Mouse (Mus musculus) stomach, postnatal 0 days (tissue): Measurements from ENCODE around the gene Rhog. TPM values are rescaled to one million over a fixed set of nuclear protein-coding genes. Genes with fewer than 3 reads are reported as not detected.
A peak's percentile ranks its signal among the peaks of the same experiment; 100 is the strongest.

Source experiments
- ATAC-seq: fragments of 200-750 bp; cut with Nextera tagmentation; 2 replicates; pipeline ENCODE4 v1.8.0; 2017; ENCODE audit not compliant: low FRiP score, low TSS enrichment
- DNase-seq: peaks from one replicate; pipeline ENCODE4 v3.0.0-alpha.2; 2016; ENCODE audit warnings: low spot score
- H3K27ac ChIP-seq: fragments of 300-500 bp; sonication (generic); replicated peaks from 2 replicates; pipeline ENCODE4 v1.5.1; 2014; ENCODE audit warnings: mild to moderate bottlenecking, control low read depth
- H3K27me3 ChIP-seq: fragments of 300-500 bp; sonication (generic); 2 replicates; pipeline ENCODE4 v1.6.1; 2014; ENCODE audit warnings: low read length; ENCODE audit not compliant: control insufficient read depth, insufficient read depth
- H3K36me3 ChIP-seq: fragments of 300-500 bp; sonication (generic); 2 replicates; pipeline ENCODE4 v1.6.1; 2014; ENCODE audit warnings: low read length, mixed read lengths; ENCODE audit not compliant: control insufficient read depth, insufficient read depth
- H3K4me1 ChIP-seq: fragments of 300-500 bp; sonication (generic); replicated peaks from 2 replicates; pipeline ENCODE4 v1.6.1; 2014; ENCODE audit warnings: antibody characterized with exemption; ENCODE audit not compliant: control insufficient read depth, insufficient read depth
- H3K4me2 ChIP-seq: fragments of 300-500 bp; sonication (generic); replicated peaks from 2 replicates; pipeline ENCODE4 v1.6.1; 2014; ENCODE audit warnings: low read depth, mild to moderate bottlenecking, control low read depth, moderate library complexity
- H3K4me3 ChIP-seq: fragments of 300-500 bp; sonication (generic); 2 replicates; pipeline ENCODE4 v1.5.1; 2014; ENCODE audit warnings: low read depth, low read length, control low read depth
- H3K9ac ChIP-seq: fragments of 300-500 bp; sonication (generic); 2 replicates; pipeline ENCODE4 v1.6.1; 2014; ENCODE audit warnings: mild to moderate bottlenecking, low read length, control low read depth, mixed read lengths
- H3K9me3 ChIP-seq: fragments of 300-500 bp; sonication (generic); 2 replicates; pipeline ENCODE4 v1.6.1; 2016; ENCODE audit warnings: low read length; ENCODE audit not compliant: control insufficient read depth
- CTCF ChIP-seq: IDR thresholded peaks from 2 replicates; pipeline ENCODE4 v1.5.1; 2016; ENCODE audit warnings: antibody characterized with exemption, low read depth, mild to moderate bottlenecking, moderate library complexity
- EP300 ChIP-seq: optimal IDR thresholded peaks from 2 replicates; pipeline ENCODE3; 2016; ENCODE audit warnings: antibody characterized with exemption
- WGBS: fragments of 180-500 bp; shearing (Covaris S2); extraction: QIAGEN DNeasy Blood & Tissue Kit; methylation state at CpG from one replicate; pipeline ENCODE4 v1.1.7; 2014; 5-methylcytosine and 5-hydroxymethylcytosine counted together
- polyA plus RNA-seq: library from polyadenylated mRNA; unstranded; fragments of >200 nt; fragmentation: Nextera tagmentation; extraction: Ambion mirVana; gene quantifications from 2 replicates; pipeline ENCODE4 v1.2.1, GENCODE M21; 2015

Rhog gene
- polyA plus RNA-seq, 1 experiment from 2014 or later, result 53.1 TPM

DNA sequence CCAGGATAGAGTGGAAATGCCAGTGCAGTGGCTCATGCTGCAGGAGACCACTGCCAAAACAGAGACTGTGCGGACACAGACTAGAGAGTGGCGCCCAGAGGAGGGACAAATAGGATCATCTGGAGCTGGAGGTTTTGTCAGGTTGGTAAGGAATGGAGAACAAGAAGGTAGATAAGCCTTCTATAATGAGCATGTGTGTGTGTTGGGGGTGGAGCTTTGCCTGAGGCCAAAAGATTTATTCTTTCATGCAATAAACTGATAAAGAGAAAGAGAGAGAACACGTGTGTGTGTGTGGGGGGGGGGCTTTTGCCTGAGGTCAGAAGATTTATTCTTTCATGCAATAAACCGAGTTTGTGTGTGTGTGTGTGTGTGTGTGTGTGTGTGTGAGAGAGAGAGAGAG is 22.8 kb downstream of the Rhog start:
- Histone ChIP-seq H3K27ac (no peak overlapping the region), H3K27me3 (no peaks in the 10 kb centered on the region), H3K9me3 (no peaks in the 10 kb centered on the region), H3K4me3 (no peak overlapping the region), H3K36me3 (peaks cover 6% of the 10 kb centered on the region), H3K9ac (no peak overlapping the region), H3K4me1 (no peaks in the 10 kb centered on the region), H3K4me2 (no peak overlapping the region)
- 58% methylated on average over 4 of the region's 4 CpGs for WGBS
- ATAC-seq (no peak), DNase-seq (peak; percentile 13)
- no peak for TF ChIP-seq EP300
- no peak for TF ChIP-seq CTCF

DNA sequence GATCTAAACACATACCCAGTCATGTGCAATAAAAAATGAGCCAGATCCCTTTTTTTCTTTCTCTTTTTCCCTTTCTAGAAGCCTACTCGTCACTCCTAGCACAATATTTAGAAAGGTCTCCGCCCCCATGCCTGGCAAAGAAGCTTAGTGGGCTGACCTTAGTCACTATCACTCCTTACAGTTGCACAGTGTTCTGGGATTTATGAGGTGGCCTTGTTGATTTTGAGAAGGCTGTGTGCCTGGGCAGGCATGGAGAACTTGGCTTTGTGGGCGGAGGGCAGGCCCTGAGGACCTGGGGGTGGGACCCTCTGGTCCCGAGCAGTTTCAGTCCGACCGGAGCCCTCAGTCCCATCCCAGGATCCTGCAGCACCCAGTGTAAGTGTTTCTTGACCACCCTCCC is 26.0 kb downstream of the Rhog start:
- Histone ChIP-seq H3K9me3 (no peaks in the 10 kb centered on the region), H3K4me2 (no peak overlapping the region), H3K27ac (no peak overlapping the region), H3K9ac (no peak overlapping the region), H3K36me3 (no peaks in the 10 kb centered on the region), H3K4me3 (no peak overlapping the region), H3K27me3 (no peaks in the 10 kb centered on the region), H3K4me1 (no peaks in the 10 kb centered on the region)
- ATAC-seq (no peak), DNase-seq (peak; percentile 15)
- TF ChIP-seq EP300, result no peak
- no peak for TF ChIP-seq CTCF
- 83% methylated on average over 6 of the region's 6 CpGs for whole genome bisulfite sequencing

DNA sequence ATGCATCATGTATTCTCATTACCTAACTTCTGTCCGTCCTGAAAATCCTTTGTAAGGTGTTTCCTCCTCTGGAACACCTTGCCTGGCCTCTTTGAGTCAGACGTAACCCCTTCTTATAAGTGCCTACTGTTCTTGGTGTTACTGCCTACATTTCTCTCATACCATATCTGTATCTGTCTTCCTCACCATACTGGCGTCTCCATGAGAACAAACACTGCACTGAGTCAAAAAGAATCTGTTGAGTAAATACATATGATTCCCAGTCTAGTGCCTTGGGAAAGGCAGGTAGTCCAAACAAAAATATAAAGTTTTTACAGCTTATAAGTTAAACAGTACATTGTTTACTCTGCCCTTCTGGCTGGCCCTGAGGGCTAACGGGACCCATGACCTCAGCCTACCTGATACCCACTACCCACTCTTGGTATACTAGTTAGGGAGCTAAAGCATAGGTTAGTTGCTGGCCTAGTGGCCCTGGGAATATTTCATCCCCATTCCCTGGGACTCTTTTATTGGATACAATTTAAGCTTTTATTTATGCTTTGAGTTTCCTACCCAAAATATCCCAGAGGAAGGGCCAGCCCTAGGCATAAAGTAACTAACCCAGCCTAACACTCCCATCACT is 27.7 kb downstream of the Rhog start:
- Histone ChIP-seq H3K4me1 (no peaks in the 10 kb centered on the region), H3K27me3 (no peaks in the 10 kb centered on the region), H3K27ac (0 out of 2 replicates have a peak overlapping the region, but pooled peaks have one; percentile 1), H3K4me3 (no peak overlapping the region), H3K9ac (no peak overlapping the region), H3K9me3 (no peaks in the 10 kb centered on the region), H3K36me3 (no peaks in the 10 kb centered on the region), H3K4me2 (no peak overlapping the region)
- TF ChIP-seq CTCF (no peak), EP300 (no peak)
- WGBS, result 59% methylated on average over 4 of the region's 4 CpGs
- ATAC-seq (peak; percentile 41; the same call in 1 of the 2 replicates), DNase-seq (peak; percentile 14)

DNA sequence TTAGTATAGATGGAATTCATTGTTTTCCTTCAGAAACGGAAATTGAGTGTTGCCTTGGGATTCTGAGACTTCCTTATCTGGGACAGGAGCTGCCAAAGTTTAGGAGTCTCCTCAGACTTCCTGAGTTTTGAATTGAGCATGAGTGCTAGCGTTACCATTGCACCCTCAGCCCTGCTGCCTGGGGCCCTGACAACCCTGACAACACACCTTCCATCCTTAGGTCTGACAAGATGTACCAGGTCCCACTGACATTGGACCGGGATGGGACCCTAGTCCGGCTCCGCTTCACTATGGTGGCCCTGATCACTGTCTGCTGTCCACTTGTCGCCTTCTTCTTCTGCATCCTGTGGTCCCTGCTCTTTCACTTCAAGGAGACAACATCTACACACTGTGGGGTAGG is 29.8 kb downstream of the Rhog start:
- WGBS, result 91% methylated on average over 6 of the region's 6 CpGs

DNA sequence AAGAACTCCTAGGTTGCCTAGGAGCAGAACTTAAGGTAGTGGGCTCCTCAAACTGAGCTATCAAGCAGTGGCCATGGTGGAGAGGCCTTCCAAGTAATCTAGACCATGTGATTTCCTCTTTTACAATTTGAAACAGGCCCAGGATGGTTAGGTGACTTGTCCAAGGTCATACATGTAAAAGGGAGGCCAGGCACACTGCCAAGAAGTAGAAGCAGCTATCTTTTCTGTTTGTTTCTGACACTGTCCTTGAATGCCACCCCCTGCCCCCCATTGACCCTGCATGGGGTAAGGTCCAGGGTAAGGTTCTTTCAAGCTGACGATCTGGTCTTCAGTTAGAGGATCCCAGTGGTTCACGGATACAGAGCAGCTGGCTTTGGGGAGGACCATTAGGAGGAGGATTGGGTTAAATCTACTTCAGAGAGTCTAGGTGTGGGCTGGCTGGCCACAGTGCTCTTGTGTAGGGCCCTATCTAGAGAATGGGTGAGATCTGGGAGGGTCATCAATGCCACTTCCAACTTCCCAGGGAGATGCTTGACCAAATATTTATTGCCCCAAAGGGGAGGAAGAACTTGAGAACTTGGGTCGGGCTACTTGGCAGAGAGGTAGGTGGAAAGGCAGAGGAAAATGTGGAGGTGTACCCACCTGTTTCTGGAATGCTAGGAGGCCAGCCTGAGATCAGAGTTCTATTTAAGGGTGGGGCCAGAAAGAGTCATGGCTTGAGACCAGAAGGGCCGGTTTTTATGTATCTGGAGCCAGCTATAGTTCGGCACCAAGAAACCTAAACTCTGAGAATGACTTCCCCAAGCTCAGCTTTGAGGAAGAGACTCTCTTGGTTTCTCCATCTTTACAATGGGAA is 31.7 kb downstream of the Rhog start:
- peak overlapping the region; percentile 81; the same call in 1 of the 2 replicates for H3K4me2 ChIP-seq
- H3K9ac ChIP-seq, result peak overlapping the region; percentile 9; the same call in 1 of the 2 replicates
- DNase-seq (peak; percentile 58), ATAC-seq (peak; percentile 71)
- H3K9me3 ChIP-seq, result no peaks in the 10 kb centered on the region
- H3K27me3 ChIP-seq, result no peaks in the 10 kb centered on the region
- H3K27ac ChIP-seq, result peak overlapping the region; percentile 87
- no peaks in the 10 kb centered on the region for H3K36me3 ChIP-seq
- WGBS, result 48% methylated on average over 5 of the region's 5 CpGs
- H3K4me1 ChIP-seq, result no peaks in the 10 kb centered on the region
- H3K4me3 ChIP-seq, result no peak overlapping the region
- TF ChIP-seq CTCF (no peak), EP300 (no peak)

More for the DNA sequence above, 29.8 kb downstream of the Rhog start:
- Histone ChIP-seq H3K36me3 (no peaks in the 10 kb centered on the region), H3K4me2 (no peak overlapping the region), H3K9me3 (no peaks in the 10 kb centered on the region), H3K4me3 (no peak overlapping the region), H3K9ac (no peak overlapping the region), H3K27ac (no peak overlapping the region), H3K27me3 (no peaks in the 10 kb centered on the region), H3K4me1 (no peaks in the 10 kb centered on the region)
- no peak for TF ChIP-seq EP300
- no peak for TF ChIP-seq CTCF
- ATAC-seq (no peak), DNase-seq (peak; percentile 6)
